Mouse (Mus musculus): ENCODE measurements around the gene Sdk1.
A peak's percentile ranks its signal among the peaks of the same experiment; 100 is the strongest.

Sdk1 gene

DNA sequence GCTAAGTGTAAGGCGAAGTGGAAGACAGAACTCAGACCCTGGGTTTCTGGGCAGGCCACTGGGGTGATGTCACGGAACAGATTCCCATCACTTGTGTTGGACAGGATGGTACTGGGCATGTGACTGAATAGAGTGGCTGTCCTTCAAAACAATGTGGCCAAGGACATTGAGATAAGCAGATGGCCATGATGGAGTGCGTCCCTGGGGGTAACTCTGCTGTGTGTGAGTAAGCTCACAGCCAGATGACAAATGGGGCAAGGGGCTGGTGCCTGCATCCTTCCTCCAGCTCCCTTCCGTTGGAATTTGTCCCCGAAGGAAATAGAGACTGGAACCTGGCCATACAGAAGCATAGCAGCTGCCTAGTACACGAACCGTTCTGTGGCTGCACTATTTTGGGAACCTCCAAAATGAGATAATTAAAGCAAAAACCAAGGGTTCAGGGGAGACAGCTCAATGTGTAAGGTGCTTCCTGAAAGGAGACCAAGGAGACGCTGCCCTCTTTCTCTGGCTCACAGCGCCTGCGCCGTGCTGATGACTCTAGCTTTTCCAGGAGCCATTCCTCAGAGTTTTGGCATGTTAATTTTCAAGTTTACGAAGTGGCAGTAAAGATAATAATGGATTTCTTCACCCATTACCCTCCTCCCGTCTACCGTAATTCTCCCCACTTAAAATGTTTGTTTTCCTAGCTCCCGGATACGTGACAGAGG, 661.4 kb downstream of the Sdk1 start:
- DNase-seq: peak; percentile 22 to 37

DNA sequence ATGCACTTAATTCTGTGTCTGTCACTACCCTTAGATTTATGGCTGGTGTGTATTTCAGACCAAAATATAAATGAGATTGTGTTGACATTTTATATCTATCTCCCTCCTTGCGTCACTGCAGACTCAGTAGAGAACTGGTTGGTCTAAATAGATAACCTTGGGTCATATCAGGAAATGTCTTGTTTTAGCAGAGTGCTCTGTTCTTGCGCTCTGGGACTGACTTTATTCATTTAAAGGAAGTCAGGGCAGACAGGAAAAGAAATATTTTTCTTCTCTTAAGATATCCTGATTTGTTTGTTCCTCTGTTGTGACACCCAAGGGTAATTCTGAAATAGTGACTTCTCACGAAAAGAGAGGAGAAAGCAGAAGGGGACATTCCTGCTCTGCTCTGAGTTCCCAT, 669.2 kb downstream of the Sdk1 start:
- DNase-seq: no peak

DNA sequence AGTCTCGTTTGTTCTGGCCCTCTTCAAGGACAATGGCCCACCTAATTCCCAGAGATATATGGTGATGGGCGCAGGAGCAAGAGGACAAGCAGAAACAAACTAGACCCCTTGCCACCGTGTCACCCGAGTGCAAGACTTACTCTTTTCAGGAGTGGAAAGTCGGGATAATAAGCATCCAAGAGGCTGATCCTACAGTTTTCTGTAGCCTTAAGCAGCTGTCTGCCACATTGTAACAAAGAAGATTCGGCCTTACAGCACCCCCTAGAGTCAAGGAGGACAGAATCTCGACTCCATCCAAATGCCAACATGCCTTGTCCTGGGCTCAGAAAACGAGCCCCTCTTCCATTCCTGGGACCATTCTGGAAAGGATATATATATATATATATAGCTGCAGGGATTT, 669.6 kb downstream of the Sdk1 start:
- peak in 1 of 2 experiments; percentile 29 for DNase-seq

DNA sequence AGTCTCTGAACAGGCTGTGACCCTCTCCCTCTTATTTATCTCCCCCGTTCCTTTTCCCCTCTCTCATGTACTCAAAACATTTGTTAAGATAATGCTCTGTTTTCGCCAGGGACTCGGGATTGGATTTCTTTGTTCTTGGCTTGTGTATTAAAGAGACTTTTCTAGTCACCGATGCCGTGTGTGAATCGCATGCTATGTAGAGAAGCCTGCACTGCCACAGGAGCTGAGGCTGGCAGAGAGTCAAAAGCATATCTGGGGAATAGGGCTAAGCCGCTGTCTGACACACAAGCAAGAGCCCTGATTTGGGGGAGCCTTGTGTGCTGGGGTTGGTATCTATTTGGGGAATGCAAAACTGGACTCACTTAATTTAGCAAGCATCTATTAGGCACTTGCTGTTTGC, 671.6 kb downstream of the Sdk1 start:
- no peak for DNase-seq

DNA sequence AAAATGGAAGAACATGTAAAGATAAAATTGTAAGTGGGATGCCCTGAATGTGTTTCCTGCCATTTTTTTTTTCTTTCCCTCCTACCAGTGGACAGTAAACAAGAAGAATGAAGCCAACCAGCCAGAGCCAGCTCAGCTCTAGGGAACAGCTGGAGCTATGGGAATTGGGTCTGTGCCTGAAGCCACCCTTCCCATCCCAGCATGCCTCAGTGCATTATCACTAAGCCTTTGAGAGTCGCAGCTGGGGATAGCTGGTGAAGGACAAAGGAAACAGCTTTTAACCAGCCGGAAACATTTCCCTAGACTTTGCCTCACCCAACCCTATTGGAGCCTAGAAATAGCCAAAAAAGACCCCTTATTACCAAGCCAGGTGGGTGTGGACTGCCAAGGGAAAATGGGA, 675.7 kb downstream of the Sdk1 start:
- DNase-seq: peak in 1 of 2 experiments; percentile 23

DNA sequence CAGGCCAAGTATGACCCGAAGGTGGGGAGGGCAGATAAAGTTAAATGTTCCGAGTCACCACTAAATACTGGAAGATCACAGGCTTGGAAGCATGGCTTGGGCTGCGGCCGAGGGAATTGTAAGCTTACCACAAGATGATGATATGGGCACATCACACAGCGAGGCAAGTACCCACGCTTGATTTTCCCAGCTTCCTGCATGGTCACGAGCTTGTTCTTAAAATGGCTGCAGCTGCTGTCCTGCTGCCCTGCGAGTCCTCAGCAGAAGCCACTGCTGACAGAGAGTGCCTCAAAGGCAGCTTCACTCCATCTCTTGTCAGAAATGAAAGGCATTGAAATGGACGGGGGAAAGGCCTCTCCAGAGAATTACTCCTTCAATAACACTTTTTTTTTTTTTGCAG, 697.7 kb downstream of the Sdk1 start:
- no peak for DNase-seq

DNA sequence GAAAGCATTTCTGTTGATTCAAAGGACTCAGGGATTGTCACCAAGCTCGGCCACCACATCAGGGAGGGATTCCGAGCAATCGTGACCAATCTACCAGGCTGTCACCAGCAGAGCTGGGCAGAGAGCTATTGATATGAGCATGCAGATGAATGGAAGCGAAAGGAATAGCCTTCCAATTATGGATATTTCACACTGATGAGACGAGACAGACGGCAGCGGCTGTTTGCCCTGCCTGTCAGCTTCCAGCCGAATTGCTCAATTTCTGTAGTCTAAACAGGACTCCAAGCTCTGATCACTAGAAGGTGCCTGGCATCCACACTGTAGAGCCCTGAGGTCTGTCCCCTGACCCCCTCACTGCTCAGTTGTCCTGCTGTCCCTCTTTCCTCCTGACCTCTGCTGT, 699.3 kb downstream of the Sdk1 start:
- no peak for DNase-seq

DNA sequence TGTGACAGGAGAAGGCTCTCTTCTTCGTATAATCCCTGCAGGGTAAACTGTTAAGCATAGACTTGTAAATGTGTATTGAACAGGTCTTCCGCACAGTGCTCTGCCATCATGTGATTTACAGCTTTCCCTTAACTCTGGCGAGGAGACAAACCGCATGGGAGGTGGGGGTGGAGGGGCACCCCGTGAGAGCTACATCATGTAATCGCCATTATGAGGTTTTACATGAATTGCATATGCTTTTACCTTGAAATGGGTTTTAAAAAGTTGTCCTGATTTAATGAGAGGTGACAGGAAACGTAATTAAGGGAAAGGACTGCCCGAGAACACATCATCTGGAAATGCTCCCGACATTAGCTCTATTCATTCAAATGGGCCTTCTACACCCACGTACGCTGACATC, 709.5 kb downstream of the Sdk1 start:
- no peak for DNase-seq

DNA sequence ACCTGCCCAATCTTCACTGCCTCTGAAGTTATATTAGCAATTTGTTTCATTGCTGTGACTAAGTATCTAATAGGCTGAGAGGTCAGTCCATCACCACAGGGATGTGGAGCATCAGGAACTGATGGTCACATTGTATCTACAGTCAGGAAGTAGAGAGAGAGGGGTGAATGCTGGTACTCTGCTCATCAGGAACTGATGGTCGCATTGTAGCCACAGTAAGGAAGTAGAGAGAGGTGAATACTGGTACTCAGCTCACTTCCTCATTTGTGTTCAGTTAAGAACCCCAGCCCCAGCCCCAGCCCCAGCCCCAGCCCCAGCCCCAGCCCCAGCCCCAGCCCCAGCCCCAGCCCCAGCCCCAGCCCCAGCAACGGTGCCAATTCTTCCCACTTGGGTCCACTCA, 711.0 kb downstream of the Sdk1 start:
- DNase-seq: no peak

DNA sequence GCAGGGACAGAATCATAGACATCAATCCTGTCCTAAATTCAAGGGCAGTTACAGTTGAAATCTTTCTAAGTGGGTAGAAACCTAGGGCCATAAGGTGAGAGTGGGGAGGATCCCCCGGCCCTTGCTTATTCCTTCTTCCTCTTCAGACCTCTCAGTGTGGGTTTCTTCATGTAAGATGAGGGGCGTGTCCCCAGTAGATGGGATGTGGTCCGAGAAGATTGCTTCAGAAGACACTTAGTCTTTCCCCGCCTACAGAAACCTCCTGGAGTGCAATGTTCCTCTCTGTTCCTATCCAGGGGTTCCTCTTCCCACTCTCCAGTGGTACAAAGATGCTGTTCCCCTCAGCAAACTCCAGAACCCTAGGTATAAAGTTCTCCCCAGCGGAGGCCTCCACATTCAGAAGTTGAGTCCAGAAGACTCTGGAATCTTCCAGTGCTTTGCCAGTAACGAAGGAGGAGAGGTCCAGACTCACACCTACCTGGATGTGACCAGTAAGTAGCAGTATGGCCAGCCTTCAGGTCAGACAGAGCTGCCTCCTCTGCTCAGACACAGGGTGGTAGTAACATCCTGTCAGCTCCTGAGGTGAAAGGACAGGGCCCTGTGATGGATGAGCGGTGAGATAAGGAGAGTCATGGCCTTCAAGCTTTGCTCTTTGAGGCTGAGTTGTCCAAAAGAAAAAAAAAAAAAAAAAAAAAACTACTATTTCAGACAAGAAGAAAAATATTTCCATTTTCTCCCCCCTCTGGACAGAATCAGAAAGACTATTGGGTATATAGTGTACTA, 711.6 kb downstream of the Sdk1 start:
- no peak for DNase-seq

DNA sequence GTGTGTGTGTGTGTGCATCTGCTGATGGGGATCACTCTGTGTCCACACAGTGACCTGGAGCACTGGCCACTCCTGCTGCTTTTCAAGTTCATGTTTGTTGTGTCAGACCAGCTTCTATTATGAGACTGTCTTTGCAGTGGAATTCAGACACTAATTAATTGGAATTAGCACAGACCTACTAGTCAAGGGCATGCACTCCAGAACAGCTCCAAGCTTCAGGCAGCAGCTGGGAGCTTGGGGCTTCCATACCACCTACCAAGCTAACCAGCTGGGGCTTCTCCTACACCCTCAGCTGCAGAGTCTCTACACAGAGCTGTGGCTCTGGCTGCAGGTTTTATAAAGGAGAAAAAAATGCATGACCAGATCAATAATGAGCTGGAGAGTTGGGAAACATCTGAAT, 729.8 kb downstream of the Sdk1 start:
- DNase-seq: no peak

DNA sequence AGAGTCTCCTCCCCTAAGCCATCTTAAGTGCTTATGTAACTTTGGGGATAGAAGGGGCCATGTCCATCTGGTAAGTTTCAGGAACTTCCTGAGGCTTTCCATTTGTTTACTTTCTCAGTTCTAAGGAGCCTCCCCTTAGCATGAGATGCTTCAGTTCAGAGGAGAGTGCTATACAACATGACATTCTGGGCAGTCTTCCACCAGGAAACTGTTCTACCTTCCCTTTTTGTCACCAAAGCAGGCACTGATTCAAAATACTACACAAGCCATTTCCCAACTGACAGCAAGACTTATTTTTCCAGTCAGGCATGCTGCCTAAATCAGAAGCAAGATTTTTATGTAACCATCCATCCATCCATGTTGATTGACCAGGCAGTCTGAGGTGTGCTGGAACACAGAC, 738.2 kb downstream of the Sdk1 start:
- DNase-seq: no peak

DNA sequence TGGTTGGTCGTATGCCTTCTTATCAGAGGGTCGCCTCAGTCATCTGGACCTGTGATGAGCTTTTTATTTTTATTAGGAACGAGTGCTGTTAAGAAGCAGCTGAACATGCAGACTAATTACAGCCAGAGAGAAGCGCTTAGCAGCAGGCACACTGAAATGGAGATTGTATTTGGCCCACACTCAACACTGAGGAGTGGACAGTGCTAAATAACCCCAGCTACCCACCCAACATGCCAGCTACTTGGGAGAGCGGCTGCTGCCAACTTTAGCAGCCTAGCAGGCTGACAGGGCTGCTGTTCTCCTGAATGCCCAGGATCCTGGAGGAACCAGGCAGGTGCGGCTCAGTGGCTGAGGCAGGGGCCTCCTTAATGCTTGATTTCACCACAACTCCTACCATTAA, 739.5 kb downstream of the Sdk1 start:
- DNase-seq: no peak

DNA sequence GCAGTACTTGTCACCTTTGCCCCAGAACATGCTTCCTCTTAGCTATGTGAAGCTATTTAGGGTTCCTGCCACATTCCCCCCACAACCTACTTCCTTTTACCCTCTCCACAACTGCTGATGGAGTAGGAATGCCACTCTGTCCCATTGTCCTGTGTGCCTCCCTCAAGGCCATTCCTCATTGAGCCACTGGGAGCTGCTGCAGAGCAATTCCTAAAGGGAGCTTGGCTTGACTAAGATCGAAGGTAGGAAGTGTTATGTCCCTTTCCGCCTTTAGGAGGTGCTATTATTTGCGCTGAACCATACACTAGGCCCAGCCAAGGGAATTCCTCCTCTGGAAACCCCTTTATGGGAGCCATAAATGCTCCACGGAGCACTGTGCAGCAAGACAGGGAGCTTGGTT, 743.0 kb downstream of the Sdk1 start:
- no peak for DNase-seq

DNA sequence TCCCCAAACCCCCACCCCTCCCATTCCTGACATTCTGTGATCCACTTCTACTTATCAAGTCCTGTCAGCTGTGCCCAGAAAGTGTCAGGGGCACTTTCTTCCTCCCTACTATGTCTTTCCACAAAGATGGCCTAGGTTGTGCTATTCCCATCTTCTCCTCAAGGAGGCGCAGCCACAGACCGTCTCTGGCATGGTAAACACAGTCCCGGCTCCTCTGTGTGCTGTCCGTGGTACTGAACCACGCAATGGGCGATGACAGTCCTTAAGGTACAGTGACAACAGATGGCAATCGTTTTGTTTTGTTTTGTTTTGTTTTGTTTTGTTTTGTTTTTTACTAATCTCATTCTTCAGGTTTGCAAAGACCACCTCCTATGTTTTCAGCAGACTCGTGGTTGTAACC, 743.7 kb downstream of the Sdk1 start:
- DNase-seq: peak; percentile 93

DNA sequence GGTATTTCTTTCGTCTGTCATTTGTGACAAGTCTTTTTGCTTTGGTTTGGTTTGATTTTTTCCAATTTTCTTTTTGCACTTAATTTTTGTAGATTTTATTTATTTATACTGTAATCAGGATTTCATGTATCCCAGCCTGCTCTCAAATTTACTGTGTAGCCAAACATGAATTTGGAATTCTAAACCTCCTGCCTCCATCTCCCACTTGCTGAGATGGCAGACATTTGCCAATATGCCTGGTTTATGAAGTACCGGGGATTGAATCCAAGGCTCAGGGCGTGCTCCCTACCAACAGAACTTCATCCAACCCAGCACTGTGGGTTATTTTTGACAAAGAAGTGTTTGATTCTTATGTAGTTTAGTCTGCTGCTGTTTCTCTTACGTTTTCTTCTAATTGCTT, 744.3 kb downstream of the Sdk1 start:
- DNase-seq: no peak

DNA sequence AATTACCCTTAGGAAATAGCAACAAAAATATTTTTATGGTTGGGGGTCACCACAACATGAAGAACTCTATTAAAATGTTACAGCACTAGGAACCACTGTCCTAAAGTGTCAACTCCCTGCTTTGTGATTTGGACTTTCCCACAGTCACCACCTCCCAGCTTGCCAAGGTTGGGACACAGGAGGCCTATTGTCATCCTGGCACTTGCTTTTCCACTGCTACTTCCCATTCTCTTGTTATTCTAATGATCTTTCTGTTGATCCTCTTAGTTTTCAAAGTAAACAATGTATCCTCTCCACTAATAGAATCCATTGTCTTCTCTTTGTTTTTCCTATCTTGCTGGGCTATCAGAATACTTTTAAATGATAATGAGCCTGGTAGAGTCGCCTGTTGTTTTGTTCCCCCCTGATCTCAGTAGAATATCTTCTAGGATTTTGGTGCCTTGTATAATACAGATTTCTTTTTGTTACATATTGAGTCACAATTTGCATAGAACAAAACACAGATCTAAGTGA, 746.1 kb downstream of the Sdk1 start:
- no peak for DNase-seq

DNA sequence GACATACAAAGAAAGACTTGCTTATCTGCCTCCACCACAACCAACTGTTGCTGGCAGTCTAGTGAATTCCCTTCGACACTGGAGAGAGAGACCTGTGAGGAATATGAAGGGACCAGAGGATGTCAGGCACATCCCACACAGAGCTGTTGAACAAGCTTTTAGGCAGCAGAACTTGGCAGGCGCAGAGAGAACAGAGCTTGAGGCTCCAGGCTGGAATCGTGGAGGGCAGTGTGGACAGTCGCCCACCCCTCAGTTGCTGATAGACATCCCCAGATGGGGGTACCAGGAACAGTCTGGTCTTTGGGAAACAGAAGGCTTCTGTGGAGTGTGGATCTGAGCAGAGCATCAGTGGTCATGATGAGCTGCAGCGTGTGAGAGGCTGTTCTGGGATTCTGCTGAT, 747.4 kb downstream of the Sdk1 start:
- no peak for DNase-seq

DNA sequence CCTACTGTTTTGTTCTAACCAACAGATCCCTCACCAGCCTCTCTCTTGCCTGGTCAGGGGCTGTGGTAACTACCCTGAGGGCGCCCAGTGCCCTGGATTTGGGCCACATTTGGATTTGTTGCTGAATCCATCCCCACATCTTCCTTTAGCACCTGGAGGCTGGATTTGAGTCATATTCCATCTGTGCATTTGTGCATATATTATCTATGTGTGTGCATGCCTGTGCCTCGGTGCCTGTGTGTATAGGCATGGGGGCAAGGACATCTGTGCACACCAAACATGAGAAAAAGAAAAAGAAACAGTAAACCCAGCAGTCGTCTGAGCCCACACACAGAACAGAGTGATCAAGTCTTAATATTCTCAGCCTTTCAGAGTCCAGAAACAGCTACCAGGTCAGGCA, 752.9 kb downstream of the Sdk1 start:
- no peak for DNase-seq

DNA sequence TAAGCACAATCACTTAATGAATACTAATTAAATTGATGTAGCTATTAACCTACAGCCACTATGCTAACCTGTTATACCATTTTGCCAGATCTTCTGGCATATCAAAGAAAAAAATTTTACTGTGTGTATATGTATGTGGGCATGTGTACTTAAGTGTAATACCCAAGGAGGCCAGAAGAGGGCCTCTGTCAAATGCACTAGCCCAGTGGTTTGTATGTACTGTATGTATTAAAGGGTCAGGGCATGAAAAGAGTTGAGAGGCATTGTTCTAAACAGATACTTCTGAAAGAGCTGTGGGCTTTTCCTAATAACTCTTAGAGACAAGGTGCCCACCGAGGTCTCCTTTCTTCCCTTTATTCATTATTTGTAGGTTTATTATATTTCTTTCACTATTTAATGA, 759.0 kb downstream of the Sdk1 start:
- DNase-seq: no peak

DNA sequence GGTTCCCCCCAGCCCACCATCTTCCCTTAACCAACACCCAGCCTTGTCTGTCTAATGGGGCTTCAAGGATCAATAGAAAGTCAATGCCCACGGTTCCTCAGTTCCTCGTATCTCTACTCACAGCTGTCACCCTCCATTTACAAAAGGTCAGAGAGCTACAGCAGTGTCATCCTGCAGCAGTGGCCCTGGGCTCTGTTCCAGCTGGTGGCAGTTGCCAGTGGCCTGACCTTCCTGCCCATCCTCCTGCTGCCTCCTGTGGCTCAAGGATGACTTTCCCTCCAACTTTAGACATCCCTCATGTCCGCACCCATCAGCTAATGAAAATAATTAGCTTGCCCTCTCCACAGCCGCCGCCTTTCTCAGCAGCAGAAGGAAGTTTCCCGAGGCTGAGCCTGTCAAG, 759.8 kb downstream of the Sdk1 start:
- no peak for DNase-seq

DNA sequence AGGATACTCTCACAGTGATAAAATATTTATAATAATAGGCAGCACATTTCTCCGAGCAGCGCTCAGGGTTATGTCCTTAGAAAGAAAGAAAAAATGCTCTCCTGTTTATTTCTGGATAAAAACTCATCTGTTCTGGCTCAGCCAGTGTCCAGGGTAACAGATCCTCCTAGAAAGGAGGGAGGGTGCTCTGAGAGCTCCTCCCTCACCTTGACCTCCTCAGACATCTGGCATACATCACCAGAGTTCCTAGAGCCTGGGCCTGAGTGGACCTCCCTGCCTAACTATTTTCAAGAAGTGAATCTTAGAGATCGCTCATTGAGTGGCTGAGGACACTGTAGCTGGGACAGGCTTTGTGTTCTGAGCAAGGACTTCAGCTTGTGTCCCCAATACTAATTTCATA, 760.7 kb downstream of the Sdk1 start:
- DNase-seq: no peak

DNA sequence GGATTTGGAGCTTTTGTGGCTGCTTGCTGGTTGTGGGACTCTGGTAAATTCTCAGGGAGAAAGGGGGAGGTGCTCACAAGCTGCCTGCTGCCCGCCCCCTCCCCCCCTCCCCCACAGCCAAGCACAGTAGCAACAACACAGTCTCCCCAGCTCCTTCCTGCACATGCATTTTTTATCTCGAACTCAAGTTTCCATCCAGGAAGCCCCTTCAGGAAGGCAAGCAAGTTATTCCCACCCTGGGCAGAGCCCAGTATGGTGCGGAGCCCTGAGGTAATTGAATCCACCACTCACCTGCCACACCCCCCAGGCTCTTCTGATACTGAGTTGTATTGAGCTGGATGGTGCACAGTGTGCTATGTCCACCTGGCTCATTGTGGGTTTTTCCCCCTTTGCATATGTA, 768.9 kb downstream of the Sdk1 start:
- no peak for DNase-seq

DNA sequence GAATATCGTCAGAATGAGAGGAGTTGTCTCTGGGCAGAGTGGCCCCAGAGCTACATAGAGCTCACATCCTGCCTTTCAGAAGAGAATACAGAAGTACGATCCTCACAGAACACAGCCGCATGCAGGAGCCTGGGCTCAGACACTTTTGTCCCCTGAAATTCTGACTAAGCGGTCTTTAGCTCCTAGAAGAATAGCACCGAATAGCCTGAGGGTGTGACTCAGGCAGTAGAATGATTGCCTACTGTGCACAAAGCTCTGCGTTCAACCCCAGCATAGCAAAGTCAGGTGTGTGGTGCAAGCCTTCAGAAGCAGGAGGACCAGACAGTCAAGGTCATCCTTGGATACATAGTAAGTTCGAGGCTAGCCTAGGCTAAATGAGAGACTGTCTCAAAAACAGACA, 775.7 kb downstream of the Sdk1 start:
- DNase-seq: no peak
